Mouse (Mus musculus): ENCODE data around the gene Tunar.

DNA sequence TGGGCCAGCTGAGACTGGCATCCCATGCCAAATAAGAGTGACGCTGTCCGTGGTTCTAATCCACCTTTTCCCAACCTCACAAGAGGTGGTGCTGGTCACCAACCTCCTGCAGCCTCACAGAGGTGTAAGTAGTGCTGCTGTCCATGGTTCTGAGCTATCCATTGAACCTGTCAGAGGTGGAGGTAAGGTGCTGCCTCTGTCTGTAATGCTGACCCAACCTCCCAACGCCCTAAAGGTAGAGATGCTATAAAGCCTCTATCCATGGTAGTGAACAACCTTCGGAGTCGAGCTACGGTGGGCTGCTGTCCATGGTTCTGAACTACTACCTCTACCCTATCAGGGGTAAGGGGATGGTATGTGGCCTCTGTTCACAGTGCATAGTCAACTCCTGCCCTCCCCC is 11.5 kb upstream of the Tunar start:
- TF ChIP-seq POLR2A (IDR thresholded peaks at IDR 0.05; ENCODE audit: borderline replicate concordance, extremely low read depth, low read depth, low read length) (no peak), CTCF (IDR thresholded peaks at IDR 0.05; ENCODE audit: insufficient read depth, low read length) (no peak)

Data from lung, adult 2 months (tissue).